Mouse (Mus musculus): Measurements from ENCODE around the gene Kcna10. TPM values are rescaled to one million over a fixed set of nuclear protein-coding genes. Genes with fewer than 3 reads are reported as not detected.

Gene Kcna10
- polyA plus RNA-seq, 1 experiment from 2014 or later, result not detected

DNA sequence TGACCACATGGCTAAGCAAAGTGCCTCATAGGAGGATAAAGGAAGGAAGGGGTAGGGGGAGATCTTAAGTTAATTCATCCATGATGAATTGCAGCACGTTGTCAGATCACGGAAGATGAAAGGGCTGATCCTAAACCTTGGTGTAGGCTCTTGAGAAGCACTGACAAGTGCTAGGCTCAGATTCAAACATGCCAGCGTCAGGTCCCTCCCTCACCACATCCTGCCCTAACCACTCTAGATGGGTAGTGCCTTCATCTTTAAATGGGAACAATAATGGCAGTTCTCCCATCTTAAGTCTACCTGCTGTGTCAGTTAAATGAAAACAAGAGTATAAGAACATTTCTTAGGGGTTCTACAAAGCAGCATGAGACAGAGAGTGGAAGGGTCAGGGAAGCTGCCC, 2.7 kb downstream of the Kcna10 start:
- ATAC-seq (ENCODE audit: insufficient read depth, low FRiP score), result no peak
- 70% methylated on average over 3 of the region's 3 CpGs for WGBS

DNA sequence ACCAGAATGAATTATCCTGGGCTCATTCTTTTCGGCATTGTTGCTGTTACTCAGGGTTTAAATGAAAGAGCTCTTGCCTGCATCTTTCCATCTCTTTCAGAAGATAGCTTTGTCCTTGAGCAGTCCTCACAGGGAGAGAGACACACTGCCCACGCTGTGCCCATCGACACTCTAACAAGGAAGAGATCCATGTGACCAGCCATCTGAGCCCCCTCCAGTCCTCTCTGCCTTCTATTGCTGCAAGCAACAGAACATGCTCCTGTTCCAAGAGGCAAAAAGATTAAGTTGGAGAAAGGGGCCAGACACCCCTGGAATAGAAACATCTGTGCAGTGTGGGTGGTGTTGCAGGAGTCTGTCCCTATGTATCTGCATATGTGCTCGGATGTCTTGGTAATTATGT, 4.2 kb downstream of the Kcna10 start:
- no peak overlapping the region for H3K4me3 ChIP-seq (replicated peaks; ENCODE audit: low read length)
- ATAC-seq (ENCODE audit: insufficient read depth, low FRiP score), result no peak
- no peaks in the 10 kb centered on the region for H3K36me3 ChIP-seq (ENCODE audit: control insufficient read depth, insufficient read depth, low read length)
- WGBS, result 79% methylated on average over 4 of the region's 4 CpGs
- H3K9me3 ChIP-seq (replicated peaks; ENCODE audit: control insufficient read depth, low read length), result no peaks in the 10 kb centered on the region
- no peaks in the 10 kb centered on the region for H3K27me3 ChIP-seq (ENCODE audit: control insufficient read depth, insufficient read depth, low read length)
- no peaks in the 10 kb centered on the region for H3K4me1 ChIP-seq (ENCODE audit: control insufficient read depth, insufficient read depth, low read length)
- H3K9ac ChIP-seq (ENCODE audit: low read length), result no peak overlapping the region
- no peak overlapping the region for H3K4me2 ChIP-seq (ENCODE audit: low read depth, low read length)
- no peak overlapping the region for H3K27ac ChIP-seq (ENCODE audit: low read length)

More for the DNA sequence above, 2.7 kb downstream of the Kcna10 start:
- Histone ChIP-seq H3K27ac (ENCODE audit: low read length) (no peak overlapping the region), H3K9me3 (replicated peaks; ENCODE audit: control insufficient read depth, low read length) (no peaks in the 10 kb centered on the region), H3K27me3 (ENCODE audit: control insufficient read depth, insufficient read depth, low read length) (no peaks in the 10 kb centered on the region), H3K4me3 (replicated peaks; ENCODE audit: low read length) (no peak overlapping the region), H3K36me3 (ENCODE audit: control insufficient read depth, insufficient read depth, low read length) (no peaks in the 10 kb centered on the region), H3K9ac (ENCODE audit: low read length) (no peak overlapping the region), H3K4me1 (ENCODE audit: control insufficient read depth, insufficient read depth, low read length) (no peaks in the 10 kb centered on the region), H3K4me2 (ENCODE audit: low read depth, low read length) (no peak overlapping the region)

DNA sequence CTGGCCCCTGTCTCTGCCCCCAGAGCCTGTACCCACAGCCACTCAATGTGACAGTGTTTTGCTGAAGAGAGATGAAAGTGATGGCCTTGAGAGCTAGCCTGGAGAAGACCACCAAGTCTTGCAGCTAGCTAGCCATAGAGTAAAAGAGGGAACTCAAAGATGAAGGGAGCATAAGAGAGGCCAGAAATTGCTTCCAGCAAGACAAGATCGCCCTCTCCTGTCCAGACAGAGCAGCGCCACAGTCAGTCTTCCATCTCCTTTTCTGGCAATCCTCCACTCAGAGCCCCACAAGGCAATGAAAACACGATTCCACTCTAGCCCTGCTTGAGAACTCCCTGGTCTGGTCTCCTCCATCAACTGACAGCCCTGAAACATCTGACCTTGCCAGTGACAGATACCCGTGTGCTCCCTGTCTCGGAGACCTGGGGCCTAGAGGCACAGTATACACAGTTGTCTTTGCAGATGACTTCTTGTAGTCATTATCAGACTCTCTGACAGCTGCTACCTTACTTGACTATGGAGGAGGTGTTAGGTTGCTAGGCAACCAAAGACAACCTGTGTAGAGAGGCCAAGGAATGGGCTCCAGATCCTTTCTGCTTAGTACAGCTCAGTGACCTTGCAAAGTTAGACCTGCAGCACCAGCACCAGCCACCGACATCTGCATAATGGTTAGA, 5.5 kb downstream of the Kcna10 start:
- WGBS, result 41% methylated on average over 6 of the region's 6 CpGs
- Histone ChIP-seq H3K36me3 (ENCODE audit: control insufficient read depth, insufficient read depth, low read length) (no peaks in the 10 kb centered on the region), H3K27ac (ENCODE audit: low read length) (no peak overlapping the region), H3K4me1 (ENCODE audit: control insufficient read depth, insufficient read depth, low read length) (no peaks in the 10 kb centered on the region), H3K27me3 (ENCODE audit: control insufficient read depth, insufficient read depth, low read length) (no peaks in the 10 kb centered on the region), H3K4me2 (ENCODE audit: low read depth, low read length) (no peak overlapping the region), H3K4me3 (replicated peaks; ENCODE audit: low read length) (no peak overlapping the region), H3K9ac (ENCODE audit: low read length) (no peak overlapping the region), H3K9me3 (replicated peaks; ENCODE audit: control insufficient read depth, low read length) (no peaks in the 10 kb centered on the region)
- peak; percentile 42; the same call in 1 of the 2 replicates for ATAC-seq (ENCODE audit: insufficient read depth, low FRiP score)

DNA sequence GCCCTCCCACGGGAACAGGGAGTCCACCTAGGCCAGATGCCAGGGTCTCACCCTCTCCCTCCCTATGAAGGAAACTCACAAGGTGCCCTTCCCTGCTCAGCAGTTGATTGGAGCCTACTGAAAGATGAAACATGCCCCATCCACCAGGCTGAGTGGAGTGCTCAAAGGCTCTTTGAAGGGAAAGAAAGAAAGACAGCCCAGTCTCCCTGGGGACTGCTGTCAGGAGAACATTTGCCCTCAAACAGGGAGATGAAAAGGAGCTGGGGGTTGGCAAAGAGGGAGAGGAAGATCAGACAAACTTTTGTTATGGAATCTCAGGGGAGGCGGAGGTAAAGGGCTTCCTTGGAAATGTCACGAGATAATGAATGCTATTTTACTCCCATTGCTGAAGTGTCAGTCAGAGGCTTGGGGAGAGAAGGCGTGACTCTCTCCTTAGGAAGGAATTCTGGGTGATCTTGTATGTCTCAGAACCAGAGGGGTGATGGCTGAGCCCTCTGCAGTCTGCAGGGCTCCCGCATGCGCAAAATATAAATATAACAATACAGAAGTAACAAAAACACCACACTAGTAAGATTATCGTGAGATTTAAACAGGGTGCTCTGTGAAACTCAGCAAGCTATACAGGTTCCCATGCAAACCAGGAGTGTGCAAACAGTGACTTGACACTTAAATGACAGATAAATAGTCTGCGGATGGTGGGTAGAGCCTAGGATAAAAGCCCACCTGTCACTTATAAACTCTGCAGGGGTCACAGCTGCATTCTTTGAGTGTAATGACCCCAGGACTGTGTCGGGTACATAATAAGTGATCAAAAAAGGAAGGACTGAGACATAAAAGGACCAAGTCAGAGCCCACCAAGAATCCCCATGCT, 18.7 kb downstream of the Kcna10 start:
- ATAC-seq (ENCODE audit: insufficient read depth, low FRiP score), result no peak
- 22% methylated on average over 9 of the region's 9 CpGs for WGBS
- H3K27me3 ChIP-seq (ENCODE audit: control insufficient read depth, insufficient read depth, low read length), result no peaks in the 10 kb centered on the region
- H3K9ac ChIP-seq (ENCODE audit: low read length), result 0 out of 2 replicates have a peak overlapping the region, but pooled peaks have one; percentile 10
- no peaks in the 10 kb centered on the region for H3K36me3 ChIP-seq (ENCODE audit: control insufficient read depth, insufficient read depth, low read length)
- no peak overlapping the region for H3K4me2 ChIP-seq (ENCODE audit: low read depth, low read length)
- no peaks in the 10 kb centered on the region for H3K9me3 ChIP-seq (replicated peaks; ENCODE audit: control insufficient read depth, low read length)
- no peak overlapping the region for H3K4me3 ChIP-seq (replicated peaks; ENCODE audit: low read length)
- H3K4me1 ChIP-seq (ENCODE audit: control insufficient read depth, insufficient read depth, low read length), result no peaks in the 10 kb centered on the region
- H3K27ac ChIP-seq (ENCODE audit: low read length), result no peak overlapping the region

DNA sequence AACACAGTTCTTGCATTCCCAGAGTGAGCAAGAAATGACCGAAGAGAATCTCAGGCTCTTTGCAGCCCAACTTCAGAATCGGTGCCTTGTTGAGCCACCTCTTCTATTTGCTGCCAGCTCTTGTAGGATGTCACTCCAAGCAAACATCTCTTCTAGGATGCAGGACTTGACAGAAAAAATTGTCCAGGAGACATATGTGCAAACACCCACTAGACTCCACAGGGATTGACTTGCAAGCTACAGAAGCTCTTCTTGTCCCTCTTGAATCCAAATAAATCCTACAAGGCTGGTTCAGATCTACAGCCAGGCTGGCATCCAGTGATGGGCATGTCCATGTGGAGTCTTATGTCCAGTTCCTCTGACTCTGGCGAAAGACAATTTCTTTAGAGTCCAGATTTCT, 21.6 kb downstream of the Kcna10 start:
- no peaks in the 10 kb centered on the region for H3K9me3 ChIP-seq (replicated peaks; ENCODE audit: control insufficient read depth, low read length)
- H3K9ac ChIP-seq (ENCODE audit: low read length), result no peak overlapping the region
- H3K4me3 ChIP-seq (replicated peaks; ENCODE audit: low read length), result no peak overlapping the region
- H3K27ac ChIP-seq (ENCODE audit: low read length), result no peak overlapping the region
- no peaks in the 10 kb centered on the region for H3K27me3 ChIP-seq (ENCODE audit: control insufficient read depth, insufficient read depth, low read length)
- no peaks in the 10 kb centered on the region for H3K36me3 ChIP-seq (ENCODE audit: control insufficient read depth, insufficient read depth, low read length)
- no peak overlapping the region for H3K4me2 ChIP-seq (ENCODE audit: low read depth, low read length)
- ATAC-seq (ENCODE audit: insufficient read depth, low FRiP score), result no peak
- WGBS, result 83% methylated on average over 3 of the region's 3 CpGs
- H3K4me1 ChIP-seq (ENCODE audit: control insufficient read depth, insufficient read depth, low read length), result 0 out of 2 replicates have a peak, but pooled peaks cover 3% of the 10 kb centered on the region

DNA sequence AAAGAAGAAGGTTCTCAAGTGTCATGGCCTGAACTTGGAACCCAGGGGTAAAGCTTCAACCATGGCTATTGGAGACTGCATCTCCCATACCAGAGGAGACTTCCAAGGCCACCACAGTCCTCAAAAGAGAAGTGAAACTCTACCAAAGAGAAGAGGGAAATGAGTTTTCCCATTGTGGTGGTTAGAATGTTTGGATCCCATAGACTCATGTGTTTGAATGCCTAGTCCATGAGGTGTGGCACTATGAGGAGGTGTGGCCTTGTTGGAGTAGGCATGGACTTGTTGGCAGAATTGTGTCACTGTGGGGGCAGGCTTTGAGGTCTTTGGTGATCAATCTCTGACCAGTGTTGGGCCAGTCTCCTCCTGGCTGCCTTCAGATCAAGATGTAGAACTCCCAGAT, 22.3 kb downstream of the Kcna10 start:
- ATAC-seq (ENCODE audit: insufficient read depth, low FRiP score), result no peak
- no peak overlapping the region for H3K27ac ChIP-seq (ENCODE audit: low read length)
- no peak overlapping the region for H3K9ac ChIP-seq (ENCODE audit: low read length)
- H3K36me3 ChIP-seq (ENCODE audit: control insufficient read depth, insufficient read depth, low read length), result no peaks in the 10 kb centered on the region
- H3K4me3 ChIP-seq (replicated peaks; ENCODE audit: low read length), result no peak overlapping the region
- H3K9me3 ChIP-seq (replicated peaks; ENCODE audit: control insufficient read depth, low read length), result no peaks in the 10 kb centered on the region
- H3K4me1 ChIP-seq (ENCODE audit: control insufficient read depth, insufficient read depth, low read length), result 0 out of 2 replicates have a peak, but pooled peaks cover 3% of the 10 kb centered on the region
- H3K4me2 ChIP-seq (ENCODE audit: low read depth, low read length), result no peak overlapping the region
- no peaks in the 10 kb centered on the region for H3K27me3 ChIP-seq (ENCODE audit: control insufficient read depth, insufficient read depth, low read length)

DNA sequence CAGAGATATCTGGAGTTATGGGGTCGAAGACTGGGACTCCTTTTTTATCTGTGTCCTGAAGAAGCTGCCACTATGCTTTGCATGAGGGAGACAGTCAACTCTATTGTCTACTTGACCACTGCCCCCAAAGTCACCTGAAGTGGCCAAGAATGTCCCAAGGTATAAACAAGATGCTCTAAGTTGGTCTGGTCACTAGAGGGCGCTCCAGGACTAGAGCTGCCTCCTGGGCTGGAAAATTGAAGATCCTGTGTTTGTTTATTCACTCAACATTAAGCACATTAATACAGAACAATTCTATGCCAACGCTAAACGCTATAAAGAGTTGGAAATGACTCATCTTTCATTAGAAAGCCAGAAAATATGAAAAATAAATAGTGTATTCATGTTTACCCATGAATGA, 23.1 kb downstream of the Kcna10 start:
- H3K4me2 ChIP-seq (ENCODE audit: low read depth, low read length), result no peak overlapping the region
- 0 out of 2 replicates have a peak, but pooled peaks cover 3% of the 10 kb centered on the region for H3K4me1 ChIP-seq (ENCODE audit: control insufficient read depth, insufficient read depth, low read length)
- 11% methylated on average over 4 of the region's 4 CpGs for WGBS
- H3K36me3 ChIP-seq (ENCODE audit: control insufficient read depth, insufficient read depth, low read length), result no peaks in the 10 kb centered on the region
- no peak overlapping the region for H3K4me3 ChIP-seq (replicated peaks; ENCODE audit: low read length)
- H3K9ac ChIP-seq (ENCODE audit: low read length), result no peak overlapping the region
- no peaks in the 10 kb centered on the region for H3K27me3 ChIP-seq (ENCODE audit: control insufficient read depth, insufficient read depth, low read length)
- no peak overlapping the region for H3K27ac ChIP-seq (ENCODE audit: low read length)
- no peak for ATAC-seq (ENCODE audit: insufficient read depth, low FRiP score)
- no peaks in the 10 kb centered on the region for H3K9me3 ChIP-seq (replicated peaks; ENCODE audit: control insufficient read depth, low read length)

DNA sequence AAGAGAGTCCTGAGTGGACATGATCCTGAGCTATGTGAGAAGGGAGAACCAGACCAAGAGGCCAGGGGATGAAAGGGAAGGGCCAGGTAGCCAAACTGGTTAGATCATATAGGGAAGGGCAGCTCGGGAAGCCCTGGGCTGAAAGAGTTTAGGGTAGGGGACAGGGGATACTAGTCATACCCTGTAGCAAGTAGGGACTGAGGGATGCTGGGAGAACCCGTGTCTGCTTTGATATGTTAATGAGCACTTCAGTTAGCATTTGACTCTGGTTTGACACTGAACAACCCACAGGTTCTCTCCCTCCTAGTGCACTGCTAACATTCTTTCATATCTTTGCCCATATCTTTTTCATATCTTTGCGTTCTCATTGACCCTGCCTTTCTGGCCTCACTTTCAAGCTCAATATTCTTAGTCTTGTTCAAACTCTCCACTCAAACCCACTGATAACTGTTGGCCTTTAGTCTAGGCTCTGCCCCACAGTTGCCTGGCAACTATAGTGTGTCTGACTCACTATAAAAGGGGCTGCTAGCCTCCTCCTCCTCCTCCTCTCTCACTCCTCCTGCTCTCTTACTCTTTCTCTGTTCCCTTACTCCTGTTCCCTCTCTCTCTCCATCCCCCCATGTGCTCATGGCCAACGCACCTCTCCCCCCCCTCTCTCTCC, 23.8 kb downstream of the Kcna10 start:
- Histone ChIP-seq H3K27ac (ENCODE audit: low read length) (no peak overlapping the region; the same call in 1 of the 2 replicates), H3K9me3 (replicated peaks; ENCODE audit: control insufficient read depth, low read length) (no peaks in the 10 kb centered on the region), H3K36me3 (ENCODE audit: control insufficient read depth, insufficient read depth, low read length) (no peaks in the 10 kb centered on the region), H3K4me1 (ENCODE audit: control insufficient read depth, insufficient read depth, low read length) (0 out of 2 replicates have a peak, but pooled peaks cover 3% of the 10 kb centered on the region), H3K27me3 (ENCODE audit: control insufficient read depth, insufficient read depth, low read length) (no peaks in the 10 kb centered on the region), H3K4me3 (replicated peaks; ENCODE audit: low read length) (no peak overlapping the region), H3K9ac (ENCODE audit: low read length) (no peak overlapping the region; the same call in 1 of the 2 replicates), H3K4me2 (ENCODE audit: low read depth, low read length) (no peak overlapping the region)
- WGBS, result 30% methylated on average over 4 of the region's 4 CpGs
- peak; percentile 26; the same call in 1 of the 2 replicates for ATAC-seq (ENCODE audit: insufficient read depth, low FRiP score)
